Mouse (Mus musculus): Measurements from ENCODE around the gene Mkln1. TPM values are rescaled to one million over a fixed set of nuclear protein-coding genes. Genes with fewer than 3 reads are reported as not detected.
A peak's percentile ranks its signal among the peaks of the same experiment; 100 is the strongest.

Mkln1 gene
- total RNA-seq (2021), result 100 to 1,000 TPM; 151 to 167 TPM
- long read RNA-seq, experiment 1, full-length matches to known transcripts, result 60 of 75 reads
- long read RNA-seq, experiment 1, partial matches to known transcripts, result 1 of 75 reads
- long read RNA-seq, experiment 1, other reads (novel, unspliced or antisense), result 14 of 75 reads
- long read RNA-seq, experiment 2, full-length matches to known transcripts, result 27 of 40 reads
- long read RNA-seq, experiment 2, partial matches to known transcripts, result 1 of 40 reads
- long read RNA-seq, experiment 2, other reads (novel, unspliced or antisense), result 12 of 40 reads

DNA sequence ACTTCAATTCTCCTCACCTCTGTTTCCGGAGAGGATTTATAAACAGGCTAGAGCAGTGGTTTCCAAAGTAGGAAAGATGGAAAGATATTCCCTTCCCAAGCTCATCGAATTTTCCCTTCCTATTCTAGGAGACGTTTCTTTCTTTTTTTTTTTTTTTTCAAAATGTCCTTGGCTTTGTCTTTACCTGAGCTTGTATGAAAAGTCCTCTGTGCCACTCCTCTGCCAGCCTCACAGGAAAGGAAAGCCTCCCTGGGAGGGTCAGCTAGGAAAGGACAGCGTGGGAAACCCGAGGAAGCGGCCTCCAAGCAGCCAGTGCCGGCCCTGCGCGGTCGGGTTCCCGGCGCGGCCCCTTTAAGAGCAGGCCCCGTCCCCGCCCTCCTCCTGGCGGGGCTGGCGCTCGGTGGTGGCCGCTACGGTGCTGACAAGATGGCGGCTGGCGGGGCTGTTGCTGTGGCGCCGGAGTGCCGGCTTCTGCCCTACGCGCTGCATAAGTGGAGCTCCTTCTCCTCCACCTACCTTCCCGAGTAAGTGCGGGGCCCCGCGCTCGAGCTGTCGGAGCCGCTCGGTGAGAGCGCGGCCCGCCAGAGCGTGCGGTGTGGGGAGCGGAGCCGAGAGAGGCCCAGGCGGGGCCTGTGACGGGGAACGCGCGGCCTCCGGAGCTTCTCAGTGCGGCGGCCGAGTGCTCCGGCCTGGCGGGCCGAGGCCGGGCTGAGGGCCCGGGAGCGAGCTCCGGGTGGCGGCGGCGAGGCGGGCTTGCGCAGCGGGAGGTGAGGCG, at the start of gene Mkln1:
Gene Mkln1, plus strand, starts transcription at position 305 of the 775 bp plus-strand sequence.
- DNase-seq (ENCODE audit: low spot score in 2 of 2), result peak; percentile 86 to 92

DNA sequence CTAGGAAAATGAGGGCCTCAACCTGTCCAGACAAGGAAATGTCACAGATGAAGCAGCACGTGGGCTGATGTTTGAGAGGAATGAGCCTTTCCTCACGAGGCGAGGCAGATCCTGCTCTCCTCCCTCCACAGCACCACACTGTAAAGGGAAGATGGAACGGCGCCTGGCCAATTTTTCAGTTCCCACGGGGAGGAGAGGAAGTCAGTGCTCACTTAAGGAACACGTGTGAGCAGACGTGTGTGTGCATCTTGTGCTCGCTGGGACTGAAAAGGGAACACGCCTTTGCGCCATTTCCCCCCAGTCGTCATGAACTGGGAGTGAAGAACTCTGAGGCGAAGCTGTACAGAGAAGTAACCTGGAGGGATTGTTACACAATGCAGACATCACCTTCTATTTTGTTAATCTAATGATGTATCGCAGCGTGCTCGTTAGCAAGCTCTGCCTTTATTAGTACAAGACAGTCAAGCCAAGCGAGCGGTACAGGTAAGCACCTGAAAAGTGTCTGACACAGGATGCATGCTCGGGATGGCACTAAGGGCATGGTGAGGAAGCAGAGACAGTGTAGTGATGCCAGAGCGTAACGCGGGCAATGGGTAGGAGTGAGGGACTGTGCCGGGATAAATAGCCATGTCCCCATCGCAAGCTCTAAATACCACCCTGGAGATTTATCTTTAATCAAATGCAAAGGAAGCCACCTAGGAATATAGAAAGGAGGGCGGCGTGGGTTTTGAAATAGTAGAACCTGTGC, 41.9 kb upstream of the Mkln1 start:
- peak; percentile 52 to 53 for DNase-seq (ENCODE audit: low spot score in 2 of 2)

DNA sequence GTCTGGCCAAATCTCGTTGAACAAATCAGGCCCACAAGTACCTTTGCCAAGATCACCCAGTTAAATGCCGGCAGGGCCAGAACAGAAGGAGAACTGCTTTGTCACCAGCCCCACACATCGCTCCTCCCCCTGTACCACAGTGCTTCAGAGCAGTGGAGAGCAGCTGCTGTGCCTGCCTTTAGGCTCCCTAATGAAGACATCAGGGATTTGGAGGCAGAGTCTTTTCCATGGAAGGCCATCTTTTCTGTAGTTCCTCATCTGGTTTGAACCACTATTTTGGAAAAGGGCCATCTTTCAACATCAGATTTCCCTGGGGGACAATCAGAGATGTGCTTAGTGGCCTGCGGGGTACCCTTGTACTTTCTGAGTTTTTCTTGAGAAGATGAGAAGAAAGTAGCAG, 41.2 kb upstream of the Mkln1 start:
- peak; percentile 53 to 64 for DNase-seq (ENCODE audit: low spot score in 2 of 2)

DNA sequence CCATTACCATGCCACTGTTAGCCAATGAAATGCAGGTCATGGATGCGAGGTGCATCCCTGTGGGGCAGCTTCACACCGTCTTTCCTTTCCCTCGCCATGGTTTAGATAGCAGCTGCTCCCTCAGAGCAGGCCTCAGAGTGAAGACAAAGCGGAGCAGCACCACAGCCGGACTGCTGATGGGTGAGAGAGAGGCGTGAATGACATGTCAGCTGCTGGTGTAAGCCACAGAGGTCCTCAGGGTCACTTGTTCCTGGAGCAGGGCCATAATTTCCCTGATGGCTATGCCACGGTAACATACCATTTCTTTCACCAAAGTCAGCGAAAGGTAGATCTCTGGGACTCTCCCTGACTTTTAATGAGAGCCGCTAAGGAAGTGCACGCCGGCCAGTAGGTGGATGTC, 35.9 kb upstream of the Mkln1 start:
- DNase-seq (ENCODE audit: low spot score in 2 of 2), result no peak

DNA sequence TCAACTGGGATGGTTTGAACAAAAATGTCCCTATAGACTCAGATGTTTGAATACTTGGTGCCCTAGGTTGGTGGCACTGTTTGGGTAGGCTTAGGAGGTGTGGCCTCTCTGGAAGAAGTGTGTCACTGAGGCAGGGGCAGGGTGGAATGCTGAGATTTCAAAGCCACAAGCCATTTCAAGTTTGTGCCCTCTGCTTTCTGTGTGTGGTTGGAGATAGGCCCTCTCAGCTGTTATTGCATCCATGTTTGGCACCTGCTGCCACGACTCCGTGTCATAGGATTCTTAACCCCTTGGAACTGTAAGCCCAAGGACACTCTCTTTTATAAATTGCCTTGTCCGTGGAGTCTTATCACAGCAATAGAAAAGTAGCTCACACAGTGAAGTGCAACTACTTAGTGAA, 34.1 kb upstream of the Mkln1 start:
- DNase-seq (ENCODE audit: low spot score in 2 of 2), result no peak

DNA sequence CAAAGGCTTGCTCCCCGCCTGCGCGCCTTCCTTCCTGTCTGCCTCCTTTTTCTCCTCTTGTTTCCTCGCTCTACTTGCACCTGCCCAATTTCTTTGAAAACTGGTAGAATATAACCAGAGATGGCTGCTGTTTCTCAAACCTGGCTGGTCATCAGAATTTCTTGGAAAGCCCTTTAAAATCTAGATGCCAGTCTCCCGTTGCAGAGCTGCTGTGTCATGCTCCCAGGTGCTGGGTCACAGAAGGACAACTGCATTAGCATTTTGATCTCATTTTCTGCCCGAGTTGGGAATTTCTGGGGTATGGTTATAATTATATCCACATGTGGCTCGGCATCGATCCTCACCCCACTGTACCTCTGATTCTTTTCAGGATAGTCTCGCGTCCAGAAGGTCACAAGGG, 30.6 kb upstream of the Mkln1 start:
- no peak for DNase-seq (ENCODE audit: low spot score in 2 of 2)

DNA sequence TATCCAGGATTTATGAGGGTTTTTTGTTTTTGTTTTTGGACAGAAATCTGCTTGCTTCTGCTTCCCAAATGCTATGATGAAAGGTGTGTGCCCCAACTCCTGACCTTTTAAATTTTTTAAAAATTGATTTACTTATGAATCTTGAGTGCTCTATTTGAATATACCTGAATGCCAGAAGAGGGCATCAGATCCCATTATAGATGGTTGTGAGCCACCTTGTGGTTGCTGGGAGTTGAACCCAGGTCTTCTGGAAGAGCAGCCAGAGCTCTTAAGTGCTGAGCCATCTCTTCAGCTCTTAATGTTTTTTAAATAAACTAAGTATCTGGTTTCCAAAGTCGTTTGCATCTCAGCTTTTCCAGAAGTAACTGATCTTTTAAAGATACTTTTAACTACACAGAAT, 30.0 kb upstream of the Mkln1 start:
- DNase-seq (ENCODE audit: low spot score in 2 of 2), result no peak

DNA sequence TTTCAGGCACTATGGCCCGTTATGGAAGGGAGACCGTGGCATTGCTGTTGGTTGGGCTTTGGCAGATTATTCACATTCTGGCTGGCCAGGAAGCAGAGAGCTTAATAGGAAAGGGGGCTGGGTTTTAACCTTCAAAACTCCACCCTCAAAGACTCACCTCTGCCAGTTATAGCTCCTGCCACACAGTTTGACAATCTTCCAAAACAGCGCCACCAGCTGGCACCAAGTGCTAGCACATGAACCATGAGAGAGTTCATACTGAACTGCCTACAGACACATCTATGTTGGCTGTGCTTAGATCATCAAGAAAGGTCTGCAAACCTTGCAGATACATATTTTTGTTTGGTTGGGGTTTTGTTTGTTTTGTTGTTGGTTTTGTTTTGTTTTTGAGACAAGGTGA, 28.7 kb upstream of the Mkln1 start:
- DNase-seq (ENCODE audit: low spot score in 2 of 2), result peak in 1 of 2 experiments; percentile 37

DNA sequence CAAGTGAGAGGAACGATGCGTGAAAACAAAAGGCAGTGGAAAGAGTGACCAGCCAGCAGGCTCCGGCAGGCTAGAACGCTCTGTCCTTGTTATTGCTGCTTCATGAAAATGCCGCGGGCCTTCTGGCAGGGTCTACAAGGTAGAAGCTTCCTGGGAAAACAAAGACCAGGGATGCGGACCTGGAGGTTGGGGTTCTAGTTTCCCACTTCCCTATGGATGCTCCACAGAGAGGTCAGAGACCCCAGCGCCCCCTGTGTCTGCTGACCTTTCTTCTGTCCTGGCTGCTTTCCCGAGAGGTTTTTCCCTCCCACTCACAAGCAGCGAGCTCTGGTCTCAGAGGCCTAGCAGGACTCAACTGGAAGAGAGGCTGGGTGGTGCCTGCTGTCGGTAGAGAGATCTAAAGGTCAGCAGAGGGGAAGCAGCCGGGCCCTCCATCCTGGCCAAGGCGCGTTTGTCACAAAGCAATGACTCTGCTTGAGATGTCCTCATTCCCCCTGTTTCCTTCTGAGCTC, 27.9 kb upstream of the Mkln1 start:
- peak in 1 of 2 experiments; percentile 24 for DNase-seq (ENCODE audit: low spot score in 2 of 2)

DNA sequence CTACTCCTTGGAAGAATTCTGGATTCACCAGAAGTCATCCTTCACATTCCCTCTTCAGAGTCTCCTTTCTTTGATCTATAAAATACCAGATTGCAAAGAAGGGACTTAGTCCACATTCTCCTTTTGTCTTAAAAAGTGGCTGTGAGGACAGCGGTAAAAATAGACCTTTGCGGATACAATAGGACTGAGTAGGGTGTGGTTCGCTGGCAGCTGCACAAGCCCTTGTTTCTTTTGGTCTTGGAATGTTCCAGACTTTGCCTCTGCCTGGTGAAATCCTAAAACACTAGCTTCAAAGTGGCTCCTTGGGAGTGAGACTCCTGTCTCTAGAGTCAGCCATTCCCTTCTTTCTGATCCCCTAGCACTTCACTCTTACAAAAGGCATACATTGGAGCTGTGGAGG, 27.4 kb upstream of the Mkln1 start:
- DNase-seq (ENCODE audit: low spot score in 2 of 2), result no peak

DNA sequence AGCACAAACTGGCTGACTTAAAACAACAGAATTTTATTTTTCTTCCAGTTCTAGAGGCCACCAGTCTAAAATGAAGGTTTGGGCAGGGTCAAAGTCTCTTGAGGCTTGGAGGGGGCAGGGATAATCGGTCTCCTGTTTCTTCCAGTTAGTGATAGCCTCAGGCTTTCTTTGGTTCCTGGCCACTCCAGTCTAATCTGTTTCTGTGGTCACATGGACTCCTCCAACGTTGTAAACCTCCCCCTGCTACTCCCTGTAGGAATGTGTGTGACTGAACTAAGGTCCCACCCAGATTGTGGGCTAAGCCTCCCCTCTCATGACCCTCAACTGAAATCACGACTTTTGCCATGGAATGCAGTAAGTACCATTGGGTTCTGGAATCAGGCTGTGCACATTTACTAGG, 25.9 kb upstream of the Mkln1 start:
- no peak for DNase-seq (ENCODE audit: low spot score in 2 of 2)

DNA sequence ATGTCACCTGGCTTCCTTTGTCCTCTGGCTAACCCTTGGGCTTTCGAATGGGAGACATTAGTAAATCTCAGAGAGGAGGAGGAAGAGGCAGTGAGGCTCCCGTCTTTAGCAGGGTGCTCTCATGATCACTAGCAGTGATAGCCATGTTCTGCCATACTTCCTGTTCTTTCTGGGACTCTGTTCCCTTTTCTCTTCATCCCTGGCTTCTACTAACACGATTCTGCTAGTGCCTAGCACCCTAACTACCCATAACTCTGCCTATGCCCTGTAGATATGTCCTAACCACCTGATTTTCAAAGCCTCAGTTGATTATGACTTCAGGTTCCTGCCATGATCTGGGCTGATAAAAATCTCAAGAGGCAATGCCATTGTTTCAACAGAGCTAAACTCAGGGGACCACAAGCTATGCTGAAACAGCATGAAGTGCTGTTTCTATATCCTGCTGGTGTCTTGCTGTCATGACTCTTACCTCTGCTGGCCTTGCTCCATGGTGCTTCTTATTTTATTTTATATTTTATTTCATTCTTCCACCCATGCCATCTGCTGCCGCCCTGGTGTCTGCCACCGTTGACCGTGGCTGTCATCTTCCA, 25.4 kb upstream of the Mkln1 start:
- DNase-seq (ENCODE audit: low spot score in 2 of 2), result no peak

DNA sequence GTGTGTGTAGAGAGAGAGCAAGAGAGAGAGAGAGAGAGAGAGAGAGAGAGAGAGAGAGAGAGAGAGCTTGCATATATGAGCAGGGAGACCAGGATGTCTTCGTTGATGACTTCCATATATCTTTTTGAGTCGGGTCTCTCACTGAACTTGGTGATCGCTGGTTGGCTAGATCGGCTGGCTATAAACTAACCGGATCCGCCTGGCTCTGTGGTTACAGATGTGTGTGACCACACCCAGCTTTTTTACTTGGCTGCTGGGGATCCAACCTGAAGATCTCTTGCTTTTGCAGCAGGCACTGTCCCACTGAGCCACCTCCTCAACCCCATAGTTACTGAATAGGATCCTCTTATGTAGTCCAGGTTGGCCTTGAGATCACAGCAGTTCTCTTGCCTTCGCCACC, 15.5 kb upstream of the Mkln1 start:
- DNase-seq (ENCODE audit: low spot score in 2 of 2), result no peak

DNA sequence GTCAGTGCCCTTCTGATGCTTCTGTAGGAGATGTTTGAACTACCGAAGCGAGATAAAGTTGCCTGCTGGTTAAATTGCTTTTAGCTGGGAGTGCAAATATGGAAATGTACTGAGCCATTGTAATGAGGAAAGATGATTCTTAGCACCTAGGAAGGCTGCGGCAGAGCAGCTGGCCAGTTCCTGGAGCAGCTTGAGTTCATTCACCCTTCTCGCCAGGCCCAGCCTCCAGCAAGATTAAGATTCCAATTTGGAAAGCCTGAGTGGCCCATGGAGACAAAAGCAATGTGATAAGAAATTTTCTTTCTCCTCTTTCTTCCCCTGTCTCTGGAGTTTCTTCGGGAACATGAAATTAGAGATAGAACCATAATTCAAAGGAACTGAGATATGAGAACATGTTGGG, 13.7 kb upstream of the Mkln1 start:
- DNase-seq (ENCODE audit: low spot score in 2 of 2), result no peak

DNA sequence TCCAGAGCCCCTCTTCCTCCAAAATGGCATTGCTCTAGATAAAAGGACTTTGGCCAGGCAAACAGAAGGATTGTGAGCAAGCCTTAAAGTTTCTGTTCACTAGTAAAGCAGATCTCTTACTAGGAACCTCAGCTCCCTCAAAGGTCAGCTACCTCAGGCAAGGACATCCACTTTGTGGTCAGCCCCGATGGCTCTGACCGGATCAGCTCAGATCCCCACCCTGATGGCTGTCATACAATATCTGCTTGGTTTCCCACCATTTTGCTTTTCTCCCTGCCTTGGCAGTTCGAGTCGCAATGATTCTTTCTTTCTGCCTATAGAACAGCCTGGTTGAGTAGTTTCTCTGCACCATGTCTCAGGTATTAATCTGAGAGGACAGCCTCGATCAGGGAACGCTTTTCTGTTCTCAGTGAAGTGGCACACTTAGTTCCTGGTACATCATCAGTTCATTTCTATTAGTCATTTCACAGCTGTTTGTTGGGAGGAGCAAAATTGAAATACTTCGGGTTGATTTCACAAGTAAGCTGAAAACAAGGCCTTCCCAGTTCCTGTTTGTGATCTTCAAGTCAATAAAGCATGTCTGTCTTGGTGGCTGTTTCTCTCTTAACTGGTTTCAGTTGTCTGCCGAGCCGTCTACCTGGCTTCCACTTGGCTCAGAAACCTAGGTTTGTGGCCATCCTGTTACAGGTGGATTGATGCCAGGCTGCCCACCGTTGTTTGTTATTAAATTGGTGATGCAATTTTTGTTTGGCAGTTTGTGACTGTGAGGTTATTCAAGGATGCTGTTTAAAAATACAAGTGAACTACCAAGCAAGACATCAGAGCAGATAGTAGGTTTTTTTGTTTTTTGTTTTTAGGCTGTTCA, 13.0 kb upstream of the Mkln1 start:
- no peak for DNase-seq (ENCODE audit: low spot score in 2 of 2)

DNA sequence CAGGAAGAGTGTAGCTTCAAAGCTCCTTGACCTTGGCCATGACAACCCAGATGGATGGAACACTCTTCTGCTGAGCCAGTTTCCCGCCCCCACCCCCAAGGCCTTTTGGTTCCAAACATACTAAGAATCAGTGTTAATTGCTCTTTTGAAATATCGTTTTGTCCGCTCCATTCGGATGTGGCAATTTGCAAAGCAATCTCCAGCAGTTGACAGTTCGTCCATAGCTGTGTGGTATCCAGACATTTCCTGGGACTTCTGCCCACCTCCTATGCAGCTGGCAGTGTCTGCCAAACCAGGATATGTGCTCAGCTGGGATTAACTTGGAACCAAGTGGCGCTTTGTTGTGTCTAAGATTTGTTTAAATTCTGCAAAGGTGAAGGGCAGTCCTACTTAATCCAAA, 8.8 kb upstream of the Mkln1 start:
- DNase-seq (ENCODE audit: low spot score in 2 of 2), result no peak

DNA sequence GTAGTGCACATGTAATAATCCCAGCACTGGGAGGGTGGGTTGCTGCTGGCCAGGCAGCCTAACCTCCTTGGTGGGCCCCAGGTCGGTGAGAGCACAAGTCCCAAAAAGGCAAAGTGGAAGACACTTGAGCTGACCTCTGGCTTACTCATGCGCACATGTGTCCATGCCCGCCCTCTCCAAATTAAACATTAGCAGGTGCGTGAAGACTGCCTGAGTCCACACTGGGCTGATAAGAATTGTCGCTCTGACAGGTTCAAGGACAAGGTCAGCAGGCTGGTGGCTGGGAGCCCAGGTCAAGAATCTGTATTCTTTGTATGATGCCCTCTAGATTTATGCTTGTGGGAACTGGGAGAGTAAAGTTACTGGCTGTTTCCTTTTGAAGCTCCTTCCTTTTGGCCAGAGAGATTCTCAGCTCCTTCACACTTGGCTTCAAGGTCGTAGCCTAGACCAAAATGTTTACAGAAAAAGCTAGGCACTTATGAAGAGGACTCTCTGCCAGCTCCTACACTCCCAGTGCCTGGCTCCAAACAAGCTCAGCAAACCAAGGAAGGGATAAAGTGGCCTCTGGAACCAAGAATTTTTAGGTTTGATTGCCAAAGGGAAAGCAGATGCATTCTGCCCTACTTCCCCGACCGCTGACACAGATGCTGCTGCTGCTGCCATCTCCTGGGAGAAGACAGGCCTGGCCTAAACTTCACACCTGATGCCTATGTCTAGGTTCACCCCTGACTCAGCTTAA, 8.1 kb upstream of the Mkln1 start:
- no peak for DNase-seq (ENCODE audit: low spot score in 2 of 2)

DNA sequence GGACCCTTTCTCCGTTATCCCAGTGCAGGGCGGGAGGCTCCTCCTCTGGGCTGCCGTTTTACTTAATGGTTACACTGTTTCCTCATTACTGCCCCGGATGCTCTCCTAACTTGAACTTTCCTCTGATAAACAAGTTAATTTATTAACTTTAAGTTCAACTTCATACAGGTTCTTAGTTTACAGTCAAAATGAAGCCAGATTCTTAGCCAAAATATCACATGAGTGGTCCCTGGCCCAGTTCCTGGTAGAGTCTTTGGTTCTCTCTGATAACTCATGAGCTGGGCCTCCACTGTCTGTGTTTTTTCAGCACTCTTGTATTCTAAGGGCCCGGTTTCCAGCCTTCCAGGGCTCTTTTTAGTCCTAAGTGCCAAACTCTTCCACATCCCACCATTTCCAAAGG, 5.7 kb upstream of the Mkln1 start:
- DNase-seq (ENCODE audit: low spot score in 2 of 2), result no peak

DNA sequence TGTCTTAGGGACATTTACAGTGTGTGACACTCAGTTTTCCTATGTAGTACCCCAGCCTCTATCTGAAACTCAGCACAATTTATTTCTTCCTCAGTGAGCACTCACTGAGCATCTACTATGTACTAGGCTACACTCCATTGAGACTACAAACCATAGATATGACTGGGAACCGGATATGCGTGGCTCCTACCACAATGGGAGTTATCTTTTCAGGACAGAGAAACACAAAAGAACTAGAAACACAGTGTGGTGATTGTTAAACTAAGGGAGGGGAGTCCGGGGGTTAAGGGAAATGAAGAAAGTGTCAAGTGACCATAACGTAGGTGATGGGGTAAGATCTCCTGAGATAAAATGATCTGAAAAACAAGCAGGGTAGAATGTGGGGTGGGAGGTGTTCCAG, 2.4 kb upstream of the Mkln1 start:
- DNase-seq (ENCODE audit: low spot score in 2 of 2), result no peak

DNA sequence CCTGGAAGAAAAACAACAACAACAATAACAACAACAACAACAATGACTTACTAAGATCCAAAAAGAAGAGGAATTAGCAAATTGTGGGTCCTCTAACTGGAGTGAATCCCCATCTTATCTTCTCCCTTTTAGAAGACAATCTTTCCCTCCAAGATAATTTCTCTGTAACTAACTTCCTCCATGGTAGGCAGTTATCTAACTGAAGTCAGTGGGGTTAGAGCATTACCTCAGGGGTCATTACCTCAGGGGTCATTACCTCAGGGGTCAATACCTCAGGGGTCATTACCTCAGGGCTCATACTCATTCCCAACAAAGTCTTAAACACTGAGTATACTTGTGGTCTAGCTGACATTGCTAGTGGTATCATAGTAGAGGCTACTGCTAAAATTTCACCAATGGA, 1.2 kb upstream of the Mkln1 start:
- DNase-seq (ENCODE audit: low spot score in 2 of 2), result no peak

All from left cerebral cortex, adult 18-20 months (tissue).